Mouse (Mus musculus) layer of hippocampus, adult 9-10 months (tissue): ENCODE measurements around the gene Sh3bgrl2.

ENCODE experiments used
- DNase-seq: peaks from one replicate; pipeline ENCODE4 v3.0.0; 2022; ENCODE audit warnings: low spot score

The Sh3bgrl2 gene

GRCm38 (mm10) chr9:83679626-83680025 lies 131.5 kb downstream of the Sh3bgrl2 start:
- no peak for DNase-seq

GRCm38 (mm10) chr9:83681661-83682655 lies 133.8 kb downstream of the Sh3bgrl2 start:
- no peak for DNase-seq

GRCm38 (mm10) chr9:83686511-83687100 lies 138.5 kb downstream of the Sh3bgrl2 start:
- no peak for DNase-seq

DNA sequence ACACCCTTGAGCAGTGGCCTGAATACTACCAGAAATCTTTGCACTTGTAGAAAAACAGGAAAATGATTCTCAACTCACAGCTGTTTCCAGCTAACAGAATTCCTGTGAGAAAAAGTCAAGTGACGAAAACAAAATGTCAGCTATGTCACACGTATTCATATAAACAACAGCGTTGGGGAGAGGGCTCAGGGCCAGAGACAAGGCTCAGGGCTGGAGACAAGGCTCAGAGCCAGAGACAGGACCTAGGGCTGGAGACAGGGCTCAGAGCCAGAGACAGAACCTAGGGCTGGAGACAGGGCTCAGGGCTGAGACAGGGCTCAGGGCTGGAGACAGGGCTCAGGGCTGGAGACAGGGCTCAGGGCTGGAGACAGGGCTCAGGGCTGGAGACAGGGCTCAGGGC lies 139.8 kb downstream of the Sh3bgrl2 start:
- DNase-seq, result no peak
